Mouse (Mus musculus) ES-Bruce4 (cell line): ENCODE measurements around the gene Fhit.

ENCODE experiments used
- CTCF ChIP-seq: IDR thresholded peaks from one replicate; pipeline ENCODE4 v1.8.1; 2011; ENCODE audit warnings: low read depth, low read length
- POLR2A ChIP-seq: IDR thresholded peaks from one replicate; pipeline ENCODE4 v1.8.1; 2011; ENCODE audit warnings: low read length; ENCODE audit not compliant: insufficient read depth

- no peak for TF ChIP-seq POLR2A
- TF ChIP-seq CTCF = no peak
Measured at GRCm38 (mm10) chr14:10023382-10023781, 1138.5 kb downstream of the Fhit start.
